Mouse (Mus musculus) left cerebral cortex, adult 9 months (tissue): ENCODE measurements around the gene Vapb.

Experiments
- DNase-seq, 2 experiments: peaks; one replicate each; pipeline ENCODE4 v3.0.0; 2022; ENCODE audit warnings: low spot score in 2 of 2

Gene Vapb

GRCm38 (mm10) chr2:173791904-173792757 lies 54.8 kb downstream of the Vapb start:
- DNase-seq: no peak

- DNase-seq: no peak
These were observed 56.7 kb downstream of the Vapb start for GRCm38 (mm10) chr2:173794018-173794417.

GRCm38 (mm10) chr2:173794531-173795510 lies 57.5 kb downstream of the Vapb start:
- DNase-seq: no peak

GRCm38 (mm10) chr2:173795801-173796673 lies 58.7 kb downstream of the Vapb start:
- no peak for DNase-seq

GRCm38 (mm10) chr2:173796674-173796963 lies 59.3 kb downstream of the Vapb start:
- no peak for DNase-seq

- no peak for DNase-seq
These were observed 62.2 kb downstream of the Vapb start for GRCm38 (mm10) chr2:173799513-173799912.

GRCm38 (mm10) chr2:173800566-173800965 lies 63.3 kb downstream of the Vapb start:
- no peak for DNase-seq

GRCm38 (mm10) chr2:173801405-173801876 lies 64.1 kb downstream of the Vapb start:
- DNase-seq: no peak

- no peak for DNase-seq
These were observed 64.9 kb downstream of the Vapb start for GRCm38 (mm10) chr2:173802176-173802575.

DNA sequence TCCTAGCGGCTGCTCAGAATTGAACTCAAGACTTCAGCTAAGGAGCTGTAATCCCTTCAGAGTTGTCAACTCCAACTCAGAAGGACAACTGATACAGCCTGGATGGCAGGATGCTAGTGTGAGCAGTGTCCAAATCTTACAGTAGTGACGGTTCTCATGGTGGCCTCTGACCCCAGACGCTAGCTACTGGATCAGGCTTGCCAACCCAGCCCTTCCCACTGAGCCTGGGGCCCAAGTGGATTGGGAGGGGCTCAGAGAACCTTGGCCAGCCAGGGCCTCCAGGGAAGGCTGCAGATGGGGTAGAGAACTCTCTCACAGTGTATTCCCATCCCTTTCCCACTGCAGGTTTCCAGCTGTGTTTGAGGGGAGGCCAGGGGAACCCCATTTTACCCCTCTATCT lies 65.6 kb downstream of the Vapb start:
- no peak for DNase-seq

GRCm38 (mm10) chr2:173803827-173804226 lies 66.5 kb downstream of the Vapb start:
- DNase-seq: no peak

DNA sequence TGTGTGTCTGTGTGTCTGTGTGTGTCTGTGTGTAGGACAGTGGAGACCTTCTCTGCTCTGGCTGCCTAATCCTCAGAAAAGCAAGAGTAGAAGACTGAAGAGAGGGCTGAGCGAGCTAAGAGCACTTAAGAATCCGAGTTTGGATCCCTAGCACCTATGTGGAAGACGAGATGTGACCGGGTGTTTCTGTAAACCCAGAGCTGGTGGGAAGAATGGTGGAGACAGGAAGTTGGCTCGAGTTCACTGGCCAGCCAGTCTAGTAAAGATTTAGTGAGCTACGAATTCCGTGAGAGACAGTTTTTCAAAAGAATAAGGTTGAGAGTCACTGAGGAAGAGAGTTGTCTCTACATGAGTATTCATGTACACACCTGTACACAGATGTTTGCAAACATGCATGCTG lies 69.3 kb downstream of the Vapb start:
- no peak for DNase-seq

DNA sequence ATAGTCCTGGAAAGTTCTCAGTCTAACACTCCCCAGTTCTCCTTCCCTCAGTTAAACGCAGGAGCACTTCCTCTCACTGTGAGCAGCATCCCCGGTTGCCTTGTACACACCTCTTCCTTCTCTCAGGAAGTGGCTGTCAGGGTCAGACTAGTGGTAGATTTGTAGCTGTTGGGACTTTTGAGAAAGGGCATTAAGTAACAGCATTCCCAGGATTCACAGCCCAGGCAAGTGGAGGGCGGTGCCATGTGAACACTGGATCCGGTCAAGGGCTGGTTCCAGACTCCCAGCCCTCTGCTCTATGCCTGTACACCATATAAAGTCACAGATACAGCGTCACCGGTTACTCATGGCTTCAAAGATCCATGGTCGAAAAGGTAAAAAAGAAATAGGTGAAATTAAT lies 71.6 kb downstream of the Vapb start:
- DNase-seq: no peak

GRCm38 (mm10) chr2:173810036-173810850 lies 72.9 kb downstream of the Vapb start:
- no peak for DNase-seq

DNA sequence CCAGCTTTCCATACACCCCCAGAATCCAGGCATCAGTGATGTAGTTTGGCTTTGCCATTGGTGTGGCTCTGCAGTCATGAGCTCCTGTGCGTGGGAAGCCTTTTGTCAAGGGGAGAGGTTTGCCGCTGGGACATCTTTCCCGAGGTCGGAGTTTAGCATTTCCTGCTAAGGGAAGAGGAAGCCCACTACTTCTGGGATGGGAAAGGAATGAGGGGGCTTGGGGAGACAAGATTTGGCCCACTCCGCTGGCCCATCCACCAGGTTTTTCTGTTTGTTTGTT lies 73.5 kb downstream of the Vapb start:
- no peak for DNase-seq

- no peak for DNase-seq
These were observed 74.5 kb downstream of the Vapb start for GRCm38 (mm10) chr2:173811850-173812249.

DNA sequence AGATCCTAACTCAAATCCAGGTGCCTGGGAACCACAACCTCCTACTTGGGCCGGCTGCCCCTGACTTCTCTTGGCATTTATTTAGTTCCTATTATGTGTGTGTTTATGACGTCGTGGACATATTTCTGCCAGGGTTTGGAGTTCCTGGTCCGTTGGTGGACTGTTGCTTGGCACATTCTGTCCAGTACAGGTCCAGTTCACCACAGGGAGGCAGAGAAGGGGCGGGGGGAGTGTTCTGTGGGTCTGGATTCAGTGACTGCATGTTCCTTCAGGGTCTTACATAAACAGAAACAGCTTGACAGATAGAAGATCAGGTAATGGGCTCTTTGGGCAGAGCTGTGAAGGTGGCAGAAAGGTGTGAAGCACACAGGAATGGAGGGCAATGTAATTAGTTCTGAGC lies 75.8 kb downstream of the Vapb start:
- DNase-seq: no peak

- no peak for DNase-seq
These were observed 89.0 kb downstream of the Vapb start for GRCm38 (mm10) chr2:173826287-173826686.

GRCm38 (mm10) chr2:173827228-173827627 lies 89.9 kb downstream of the Vapb start:
- DNase-seq: no peak

- no peak for DNase-seq
These were observed 90.8 kb downstream of the Vapb start for GRCm38 (mm10) chr2:173828134-173828533.
